8 mouse cellular contexts compared by ENCODE assay signal in genomic region chr11:37237096-37237725, GRCm38 (mm10). TPM values are rescaled to one million over a fixed set of nuclear protein-coding genes. Genes with fewer than 3 reads are reported as not detected.
DNase-seq lines count a peak whose midpoint lies in the region; ATAC-seq lines count a peak whose summit lies in the region.

No protein-coding gene starts in this region.

- no peak overlapping the region for H3K27ac ChIP-seq in kidney, embryonic 15.5 days
- H3K27ac ChIP-seq in hindbrain, embryonic 13.5 days, result peak overlapping the region; percentile 95
- peak overlapping the region; percentile 96 for H3K27ac ChIP-seq in midbrain, embryonic 14.5 days (replicated peaks; ENCODE audit: low read depth, low read length)

- H3K9me3 ChIP-seq in kidney, embryonic 15.5 days (replicated peaks), result no peaks in the 10 kb centered on the region
- H3K9me3 ChIP-seq in hindbrain, embryonic 13.5 days, result no peaks in the 10 kb centered on the region
- no peaks in the 10 kb centered on the region for H3K9me3 ChIP-seq in midbrain, embryonic 14.5 days (ENCODE audit: control insufficient read depth, low read length)

- 43% methylated on average over 7 of the region's 7 CpGs for whole genome bisulfite sequencing in kidney, embryonic 15.5 days
- 29% methylated on average over 7 of the region's 7 CpGs for WGBS in hindbrain, embryonic 13.5 days
- 26% methylated on average over 7 of the region's 7 CpGs for WGBS in midbrain, embryonic 14.5 days

- ATAC-seq in kidney, embryonic 15.5 days (replicated peaks; ENCODE audit: low FRiP score), result no peak
- ATAC-seq in hindbrain, embryonic 13.5 days (ENCODE audit: low FRiP score), result peak; percentile 41; the same call in 1 of the 2 replicates
- peak; percentile 66 for ATAC-seq in midbrain, embryonic 14.5 days (ENCODE audit: low FRiP score, low TSS enrichment)
- no peak for ATAC-seq in megakaryocyte, adult 5-6 weeks (ENCODE audit: poor library complexity, severe bottlenecking)

- H3K36me3 ChIP-seq in kidney, embryonic 15.5 days, result no peaks in the 10 kb centered on the region
- no peaks in the 10 kb centered on the region for H3K36me3 ChIP-seq in hindbrain, embryonic 13.5 days
- no peaks in the 10 kb centered on the region for H3K36me3 ChIP-seq in midbrain, embryonic 14.5 days (ENCODE audit: control insufficient read depth, insufficient read depth, low read length)

- peak overlapping the region; percentile 56 for H3K9ac ChIP-seq in kidney, embryonic 15.5 days
- H3K9ac ChIP-seq in hindbrain, embryonic 13.5 days, result peak overlapping the region; percentile 80
- peak overlapping the region; percentile 86 for H3K9ac ChIP-seq in midbrain, embryonic 14.5 days (replicated peaks; ENCODE audit: low read length)

- H3K27me3 ChIP-seq in kidney, embryonic 15.5 days, result peaks cover 37% of the 10 kb centered on the region
- H3K27me3 ChIP-seq in hindbrain, embryonic 13.5 days, result peaks cover 8% of the 10 kb centered on the region; the same call in 1 of the 2 replicates
- no peaks in the 10 kb centered on the region for H3K27me3 ChIP-seq in midbrain, embryonic 14.5 days (ENCODE audit: control insufficient read depth, insufficient read depth, low read length)

- peaks cover 12% of the 10 kb centered on the region; the same call in 1 of the 2 replicates for H3K4me1 ChIP-seq in kidney, embryonic 15.5 days
- H3K4me1 ChIP-seq in hindbrain, embryonic 13.5 days (replicated peaks), result peaks cover 20% of the 10 kb centered on the region
- H3K4me1 ChIP-seq in midbrain, embryonic 14.5 days (ENCODE audit: control insufficient read depth, insufficient read depth, low read length), result peaks cover 19% of the 10 kb centered on the region

- DNase-seq in kidney, postnatal 25 days, result no peak
- peak; percentile 32 for DNase-seq in cerebellum, adult 9-10 months
- DNase-seq in midbrain, embryonic 14.5 days, result no peak
- DNase-seq in gastrocnemius, adult 18-20 months (ENCODE audit: low spot score), result no peak
- no peak for DNase-seq in yolk sac, embryonic 10.5 days (ENCODE audit: low spot score)

- peak overlapping the region; percentile 79 for H3K4me3 ChIP-seq in kidney, embryonic 15.5 days (replicated peaks)
- H3K4me3 ChIP-seq in hindbrain, embryonic 13.5 days, result peak overlapping the region; percentile 62
- H3K4me3 ChIP-seq in midbrain, embryonic 14.5 days (replicated peaks; ENCODE audit: low read depth, low read length), result peak overlapping the region; percentile 55

- peak overlapping the region; percentile 96 for H3K4me2 ChIP-seq in kidney, embryonic 15.5 days
- H3K4me2 ChIP-seq in hindbrain, embryonic 13.5 days, result peak overlapping the region; percentile 76
- peak overlapping the region; percentile 86 for H3K4me2 ChIP-seq in midbrain, embryonic 14.5 days (ENCODE audit: low read length)

RNA-seq across cellular contexts. Expression of gene Tenm2, which starts 1.4 kb away (rescaled TPM):
- polyA plus RNA-seq in kidney, embryonic 15.5 days (2015; fragmentation: Nextera tagmentation; extraction: Ambion mirVana), result 0.73 and 0.78 TPM in 2 replicates
- 29.4 and 33.9 TPM in 2 replicates for polyA plus RNA-seq in hindbrain, embryonic 13.5 days (2015; fragmentation: Nextera tagmentation; extraction: Ambion mirVana)
- polyA plus RNA-seq in midbrain, embryonic 14.5 days (2014; fragmentation: Nextera tagmentation; extraction: Ambion mirVana), result 52.8 and 59.2 TPM in 2 replicates
- total RNA-seq in gastrocnemius, adult 18-20 months (2021), result under 1 TPM; 0.32 to 0.59 TPM
- total RNA-seq in megakaryocyte, adult 5-6 weeks (2015), result not detected in 2 replicates
- total RNA-seq in megakaryocyte, adult 5-6 weeks (2017), result not detected in 2 replicates

Comparison
In these comparisons a context has a peak if more than half of its experiments do, and no peak if none do; other contexts are left out.
1. ATAC-seq: peak in hindbrain, embryonic 13.5 days (single experiment) and midbrain, embryonic 14.5 days (single experiment); none in kidney, embryonic 15.5 days (single experiment) and megakaryocyte, adult 5-6 weeks (single experiment).
2. RNA of gene Tenm2, which starts 1.4 kb away (polyA plus RNA-seq): 52.8 to 59.2 TPM in midbrain, embryonic 14.5 days and 29.4 to 33.9 TPM in hindbrain, embryonic 13.5 days; 0.73 to 0.78 TPM in kidney, embryonic 15.5 days; every median in the first group is over 10 times any median in the second.
3. Peak in every context shown above with its lines, with median percentiles within 50 percentile points of each other: H3K4me2 ChIP-seq, H3K4me3 ChIP-seq and H3K9ac ChIP-seq.